Mouse (Mus musculus) erythroblast, embryonic 14.5 days (primary cell): ENCODE measurements around the gene Ccng2.

ENCODE experiments used
- GATA1 ChIP-seq: IDR thresholded peaks from 2 replicates; pipeline ENCODE4 v1.6.1; 2012; ENCODE audit warnings: low read length, inconsistent platforms, mixed read lengths
- TAL1 ChIP-seq: IDR thresholded peaks from 3 replicates; pipeline ENCODE4 v1.6.1; 2012; ENCODE audit warnings: low read length, inconsistent platforms, mixed read lengths

GRCm38 (mm10) chr5:93263396-93264075, 3.5 kb upstream of the Ccng2 start:
- no peak for TF ChIP-seq TAL1
- TF ChIP-seq GATA1 = no peak
